Mouse (Mus musculus): ENCODE measurements around the gene Olfr1261. TPM values are rescaled to one million over a fixed set of nuclear protein-coding genes. Genes with fewer than 3 reads are reported as not detected.

Gene Olfr1261
- not detected in 2 replicates for polyA plus RNA-seq (2015; fragmentation: Nextera tagmentation; extraction: Ambion mirVana)

DNA sequence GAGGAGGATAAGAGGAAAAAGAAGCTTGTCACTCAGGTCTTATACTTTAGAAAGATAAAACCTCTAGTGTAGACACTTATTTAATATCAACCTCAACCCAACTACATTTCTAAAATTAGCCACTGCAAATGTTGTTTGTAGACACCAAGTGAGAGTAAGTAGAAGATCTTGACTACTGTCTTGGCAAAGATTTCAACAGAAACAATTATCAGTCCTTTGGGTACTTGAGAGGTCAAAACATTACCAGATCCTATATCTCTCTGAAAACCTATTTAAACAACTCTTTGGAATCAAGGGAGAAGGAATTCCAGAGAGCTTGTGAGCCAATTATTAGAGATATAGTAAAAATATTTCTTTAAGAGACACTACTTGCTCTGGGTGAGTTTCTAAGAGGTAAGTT is at the start of gene Olfr1261:
Olfr1261 (plus strand) TSS at position 301 of the 400 bp plus-strand sequence.
- no peaks in the 10 kb centered on the region for H3K4me1 ChIP-seq
- H3K4me3 ChIP-seq (replicated peaks): no peak within 1 kb of the TSS
- no peaks in the 10 kb centered on the region; the same call in 1 of the 2 replicates for H3K9me3 ChIP-seq
- H3K27ac ChIP-seq: no peak within 1 kb of the TSS
- H3K27me3 ChIP-seq (replicated peaks): no peaks in the 10 kb centered on the region
- H3K4me2 ChIP-seq: no peak within 1 kb of the TSS
- no peak within 1 kb of the TSS for H3K9ac ChIP-seq
- ATAC-seq (ENCODE audit: insufficient read depth, low FRiP score, low read depth): no peak
- no peaks in the 10 kb centered on the region for H3K36me3 ChIP-seq

DNA sequence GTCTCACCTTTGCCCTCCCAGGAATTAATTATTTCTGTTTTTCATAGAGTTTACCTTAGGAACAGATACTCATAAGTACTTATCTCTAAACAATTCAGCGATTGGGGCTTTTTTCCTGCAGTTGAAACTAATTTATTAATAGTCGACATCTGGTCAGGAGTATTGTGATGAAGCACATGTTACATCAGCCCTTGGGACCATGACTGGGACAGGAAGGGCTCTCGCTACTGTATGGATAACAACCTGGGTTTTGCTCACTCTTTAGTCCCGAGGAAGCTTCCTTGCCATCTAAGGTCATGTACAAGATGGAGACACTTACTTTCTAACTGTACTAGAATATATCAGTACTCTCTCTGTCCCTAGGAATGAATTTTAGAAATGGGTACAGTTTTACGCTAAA is 42.5 kb upstream of the Olfr1261 start, which contains the start of gene Olfr1259:
Olfr1259 (minus strand) TSS at position 101 of the 400 bp plus-strand sequence.
- Histone ChIP-seq H3K27ac (no peak within 1 kb of the TSS), H3K27me3 (replicated peaks) (no peaks in the 10 kb centered on the region), H3K9me3 (no peaks in the 10 kb centered on the region), H3K4me1 (no peaks in the 10 kb centered on the region), H3K4me2 (no peak within 1 kb of the TSS), H3K4me3 (replicated peaks) (no peak within 1 kb of the TSS), H3K36me3 (no peaks in the 10 kb centered on the region), H3K9ac (no peak within 1 kb of the TSS)
- WGBS: 77% methylated on average over 5 of the region's 5 CpGs
- ATAC-seq (ENCODE audit: insufficient read depth, low FRiP score, low read depth): no peak

DNA sequence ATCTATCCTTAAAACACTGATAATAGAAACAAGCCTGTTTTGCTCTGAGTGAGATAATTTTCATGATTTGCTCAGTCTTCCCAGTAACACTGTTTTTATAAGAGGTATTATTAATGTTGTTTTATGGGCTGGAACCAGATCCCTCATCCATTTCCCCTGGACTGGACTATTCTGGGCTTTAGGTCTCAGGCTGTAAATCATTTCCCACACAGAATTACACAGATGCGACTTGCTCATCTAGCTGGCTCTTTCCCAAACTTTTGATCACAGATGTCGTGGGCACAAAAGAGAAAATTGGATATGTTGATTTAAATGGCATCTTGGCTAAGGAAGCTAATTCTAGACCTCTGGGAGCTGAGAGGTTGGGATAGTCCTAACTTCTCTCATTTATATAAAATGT is 16.8 kb upstream of the Olfr1261 start, which contains the start of gene Olfr1260:
Olfr1260 (plus strand) TSS at position 157 of the 400 bp plus-strand sequence.
- no peak within 1 kb of the TSS for H3K27ac ChIP-seq
- H3K4me3 ChIP-seq (replicated peaks): no peak within 1 kb of the TSS
- no peak within 1 kb of the TSS for H3K9ac ChIP-seq
- no peaks in the 10 kb centered on the region for H3K36me3 ChIP-seq
- H3K4me2 ChIP-seq: no peak within 1 kb of the TSS
- 38% methylated on average over 2 of the region's 2 CpGs for WGBS
- H3K4me1 ChIP-seq: no peaks in the 10 kb centered on the region
- no peaks in the 10 kb centered on the region for H3K27me3 ChIP-seq (replicated peaks)
- no peaks in the 10 kb centered on the region for H3K9me3 ChIP-seq
- ATAC-seq (ENCODE audit: insufficient read depth, low FRiP score, low read depth): no peak

DNA sequence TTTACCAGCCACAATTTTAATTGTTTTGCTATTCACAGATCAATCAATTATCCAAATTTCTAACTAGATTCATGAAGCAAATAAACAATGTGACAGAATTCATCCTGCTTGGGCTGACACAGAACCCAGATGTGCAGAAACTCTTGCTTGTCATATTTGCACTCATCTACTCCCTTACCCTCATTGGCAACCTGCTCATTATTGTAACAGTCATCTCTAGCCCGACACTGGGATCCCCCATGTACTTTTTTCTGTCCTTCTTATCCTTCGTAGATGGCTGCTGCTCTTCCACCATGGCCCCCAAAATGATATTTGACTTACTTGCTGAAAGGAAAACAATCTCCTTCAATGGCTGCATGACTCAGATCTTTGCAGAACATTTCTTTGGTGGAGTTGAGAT is 13.3 kb upstream of the Olfr1261 start:
- no peaks in the 10 kb centered on the region for H3K4me1 ChIP-seq
- no peaks in the 10 kb centered on the region for H3K27me3 ChIP-seq (replicated peaks)
- 84% methylated on average over 2 of the region's 2 CpGs for WGBS
- H3K4me2 ChIP-seq: no peak overlapping the region
- no peaks in the 10 kb centered on the region for H3K36me3 ChIP-seq
- H3K27ac ChIP-seq: no peak overlapping the region
- ATAC-seq (ENCODE audit: insufficient read depth, low FRiP score, low read depth): no peak
- no peaks in the 10 kb centered on the region for H3K9me3 ChIP-seq
- no peak overlapping the region for H3K9ac ChIP-seq
- no peak overlapping the region for H3K4me3 ChIP-seq (replicated peaks)

DNA sequence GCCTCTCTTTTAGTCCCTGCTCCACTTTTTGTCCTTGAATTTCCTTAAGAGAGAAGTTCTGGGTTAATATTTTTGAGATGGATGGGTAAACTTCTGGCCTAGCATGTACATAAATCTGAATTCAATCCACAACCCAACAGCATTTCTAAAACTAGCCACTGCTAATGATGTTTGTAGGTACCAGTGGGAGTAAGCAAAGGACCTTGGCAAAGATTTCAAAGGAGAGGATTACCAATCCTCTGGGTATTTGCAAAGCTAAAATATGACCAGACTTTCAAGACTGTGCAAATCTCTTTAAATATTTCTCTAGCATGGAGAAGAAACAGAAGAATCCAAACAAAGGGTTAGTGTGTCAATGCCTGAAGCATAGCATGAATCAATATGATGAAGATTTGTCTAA is 8.8 kb downstream of the Olfr1261 start, which contains the start of gene Olfr1262:
Olfr1262 (plus strand) TSS at position 301 of the 400 bp plus-strand sequence.
- no peaks in the 10 kb centered on the region for H3K9me3 ChIP-seq
- no peak within 1 kb of the TSS for H3K4me2 ChIP-seq
- H3K9ac ChIP-seq: no peak within 1 kb of the TSS

DNA sequence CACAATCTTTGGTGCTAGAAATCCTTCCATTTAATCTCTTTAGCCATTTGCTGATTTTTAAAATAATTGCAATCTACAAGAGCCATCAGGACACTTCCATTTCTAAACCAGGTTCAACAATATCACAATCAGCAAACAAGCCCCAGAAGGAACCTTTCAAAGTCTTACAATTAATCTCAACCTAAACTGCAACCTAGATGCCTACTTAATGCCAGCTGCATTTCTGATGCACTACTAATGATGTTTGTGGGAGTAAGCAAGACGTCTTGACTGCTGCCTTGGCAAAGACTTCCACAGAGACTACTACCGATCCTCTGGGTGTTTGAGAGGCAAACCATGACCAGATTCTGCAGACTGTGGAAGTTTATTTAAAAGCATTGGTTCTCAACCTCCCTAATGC is 20.8 kb downstream of the Olfr1261 start, which contains the start of gene Olfr1263:
Olfr1263 (plus strand) TSS at position 301 of the 400 bp plus-strand sequence.
- no peaks in the 10 kb centered on the region for H3K4me1 ChIP-seq
- H3K4me2 ChIP-seq: no peak within 1 kb of the TSS
- 75% methylated on average over 2 of the region's 2 CpGs for WGBS
- no peak for ATAC-seq (ENCODE audit: insufficient read depth, low FRiP score, low read depth)
- no peaks in the 10 kb centered on the region for H3K27me3 ChIP-seq (replicated peaks)
- H3K9ac ChIP-seq: no peak within 1 kb of the TSS
- no peak within 1 kb of the TSS for H3K27ac ChIP-seq
- H3K4me3 ChIP-seq (replicated peaks): no peak within 1 kb of the TSS
- no peaks in the 10 kb centered on the region for H3K9me3 ChIP-seq
- no peaks in the 10 kb centered on the region for H3K36me3 ChIP-seq

More for the DNA sequence above, 8.8 kb downstream of the Olfr1261 start, which contains the start of gene Olfr1262:
- H3K4me1 ChIP-seq: no peaks in the 10 kb centered on the region
- no peaks in the 10 kb centered on the region for H3K27me3 ChIP-seq (replicated peaks)
- no peak within 1 kb of the TSS for H3K27ac ChIP-seq
- no peak within 1 kb of the TSS for H3K4me3 ChIP-seq (replicated peaks)
- no peaks in the 10 kb centered on the region for H3K36me3 ChIP-seq
- ATAC-seq (ENCODE audit: insufficient read depth, low FRiP score, low read depth): no peak

DNA sequence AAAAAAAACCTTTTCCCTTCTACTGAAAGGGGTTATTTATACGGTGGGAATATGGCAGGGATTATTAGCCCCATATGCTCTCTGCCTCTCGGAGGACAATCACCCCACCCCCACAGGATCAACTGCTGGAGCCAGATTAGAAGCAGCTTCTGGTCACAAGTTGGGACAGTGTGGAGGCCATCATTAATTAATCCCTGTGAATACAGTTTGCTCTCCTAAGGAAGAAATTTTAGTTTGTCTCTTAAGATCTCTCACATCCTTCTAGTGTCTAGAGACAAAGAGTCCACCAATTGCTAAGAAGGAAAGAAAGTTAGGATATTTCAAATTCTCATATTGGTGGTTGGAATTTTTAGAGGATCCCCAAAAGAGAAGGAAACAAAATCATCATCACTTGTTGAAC is 34.5 kb downstream of the Olfr1261 start, which contains the start of gene Olfr1264:
Olfr1264 (minus strand) TSS at position 101 of the 400 bp plus-strand sequence.
- no peak within 1 kb of the TSS for H3K4me2 ChIP-seq
- no peak within 1 kb of the TSS for H3K27ac ChIP-seq
- no peaks in the 10 kb centered on the region for H3K27me3 ChIP-seq (replicated peaks)
- H3K4me1 ChIP-seq: no peaks in the 10 kb centered on the region
- H3K36me3 ChIP-seq: no peaks in the 10 kb centered on the region
- H3K4me3 ChIP-seq (replicated peaks): no peak within 1 kb of the TSS
- 65% methylated on average over 2 of the region's 2 CpGs for WGBS
- H3K9me3 ChIP-seq: no peaks in the 10 kb centered on the region
- ATAC-seq (ENCODE audit: insufficient read depth, low FRiP score, low read depth): no peak
- no peak within 1 kb of the TSS for H3K9ac ChIP-seq

DNA sequence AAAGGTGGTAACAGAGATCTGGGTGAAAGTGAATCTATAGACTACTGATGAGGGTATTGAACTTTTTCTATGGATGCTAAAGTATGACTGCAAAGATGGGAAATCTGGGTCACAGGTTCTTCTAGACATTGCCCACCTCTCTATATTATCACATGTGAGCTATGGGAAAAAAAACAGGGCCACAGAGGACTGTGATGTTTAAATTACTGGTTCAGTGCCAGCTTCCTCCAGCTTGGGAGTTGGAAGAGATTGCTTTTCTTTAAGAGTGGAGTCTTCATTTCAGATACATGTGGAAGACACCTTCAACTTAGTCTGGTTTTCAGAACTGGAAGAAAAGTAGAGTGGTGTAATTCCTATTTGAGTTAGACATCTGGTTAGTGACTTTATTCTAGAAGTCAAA is 44.0 kb downstream of the Olfr1261 start, which contains the start of gene Olfr1265:
Olfr1265 (plus strand) TSS at position 301 of the 400 bp plus-strand sequence.
- Histone ChIP-seq H3K9ac (no peak within 1 kb of the TSS), H3K27me3 (replicated peaks) (no peaks in the 10 kb centered on the region), H3K4me1 (no peaks in the 10 kb centered on the region), H3K27ac (no peak within 1 kb of the TSS), H3K4me3 (replicated peaks) (no peak within 1 kb of the TSS), H3K9me3 (no peaks in the 10 kb centered on the region), H3K36me3 (no peaks in the 10 kb centered on the region), H3K4me2 (no peak within 1 kb of the TSS)
- no peak for ATAC-seq (ENCODE audit: insufficient read depth, low FRiP score, low read depth)

Other genes with a start within 250 kb of the Olfr1261 start
- not detected in 2 replicates for gene Olfr1253, start 234.1 kb upstream of the Olfr1261 start, polyA plus RNA-seq (2015; fragmentation: Nextera tagmentation; extraction: Ambion mirVana)
- gene Olfr1254, start 197.6 kb upstream of the Olfr1261 start, polyA plus RNA-seq (2015; fragmentation: Nextera tagmentation; extraction: Ambion mirVana): not detected in 2 replicates
- gene Olfr1255, start 179.2 kb upstream of the Olfr1261 start, polyA plus RNA-seq (2015; fragmentation: Nextera tagmentation; extraction: Ambion mirVana): not detected in 2 replicates
- not detected in 2 replicates for gene Olfr1256, start 149.7 kb upstream of the Olfr1261 start, polyA plus RNA-seq (2015; fragmentation: Nextera tagmentation; extraction: Ambion mirVana)
- gene Olfr48, start 143.0 kb upstream of the Olfr1261 start, polyA plus RNA-seq (2015; fragmentation: Nextera tagmentation; extraction: Ambion mirVana): not detected in 2 replicates
- gene Olfr1257, start 112.8 kb upstream of the Olfr1261 start, polyA plus RNA-seq (2015; fragmentation: Nextera tagmentation; extraction: Ambion mirVana): not detected in 2 replicates
- gene Olfr1258, start 63.9 kb upstream of the Olfr1261 start, polyA plus RNA-seq (2015; fragmentation: Nextera tagmentation; extraction: Ambion mirVana): not detected in 2 replicates
- not detected in 2 replicates for gene Olfr1259, start 42.6 kb upstream of the Olfr1261 start, polyA plus RNA-seq (2015; fragmentation: Nextera tagmentation; extraction: Ambion mirVana)
- not detected in 2 replicates for gene Olfr1260, start 16.9 kb upstream of the Olfr1261 start, polyA plus RNA-seq (2015; fragmentation: Nextera tagmentation; extraction: Ambion mirVana)
- gene Olfr1262, start 8.9 kb downstream of the Olfr1261 start, polyA plus RNA-seq (2015; fragmentation: Nextera tagmentation; extraction: Ambion mirVana): not detected in 2 replicates
- not detected in 2 replicates for gene Olfr1263, start 20.9 kb downstream of the Olfr1261 start, polyA plus RNA-seq (2015; fragmentation: Nextera tagmentation; extraction: Ambion mirVana)
- gene Olfr1264, start 34.4 kb downstream of the Olfr1261 start, polyA plus RNA-seq (2015; fragmentation: Nextera tagmentation; extraction: Ambion mirVana): not detected in 2 replicates
- gene Olfr1265, start 44.1 kb downstream of the Olfr1261 start, polyA plus RNA-seq (2015; fragmentation: Nextera tagmentation; extraction: Ambion mirVana): not detected in 2 replicates
- gene Olfr140, start 72.4 kb downstream of the Olfr1261 start, polyA plus RNA-seq (2015; fragmentation: Nextera tagmentation; extraction: Ambion mirVana): not detected in 2 replicates
- not detected in 2 replicates for gene Olfr1269, start 130.2 kb downstream of the Olfr1261 start, polyA plus RNA-seq (2015; fragmentation: Nextera tagmentation; extraction: Ambion mirVana)
- gene Olfr32, start 151.1 kb downstream of the Olfr1261 start, polyA plus RNA-seq (2015; fragmentation: Nextera tagmentation; extraction: Ambion mirVana): not detected in 2 replicates
- gene Olfr1270, start 161.9 kb downstream of the Olfr1261 start, polyA plus RNA-seq (2015; fragmentation: Nextera tagmentation; extraction: Ambion mirVana): not detected in 2 replicates
- gene Olfr1506, start 233.3 kb downstream of the Olfr1261 start, polyA plus RNA-seq (2015; fragmentation: Nextera tagmentation; extraction: Ambion mirVana): not detected in 2 replicates